Mouse (Mus musculus): Measurements from ENCODE around the gene Lactbl1.

Gene Lactbl1

DNA sequence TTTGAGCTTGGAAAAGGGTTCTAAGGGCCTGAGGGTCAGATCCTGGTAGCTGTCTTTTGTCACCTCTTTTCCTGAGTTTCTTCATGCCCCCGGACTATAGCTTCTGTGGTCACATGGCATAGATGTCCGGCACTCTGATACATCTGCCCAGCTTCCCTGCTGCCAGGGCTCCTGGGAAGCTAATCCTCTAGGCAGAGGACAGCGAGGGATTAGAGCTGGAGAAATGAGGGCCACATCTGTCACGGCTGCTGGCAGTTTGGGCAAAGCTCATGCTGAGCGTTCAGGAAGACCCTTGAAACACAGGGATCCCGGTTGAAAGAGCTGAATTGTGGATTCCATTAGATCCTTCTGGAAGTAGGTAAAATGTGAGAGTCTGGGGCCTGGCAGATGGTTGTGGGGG lies at the start of gene Lactbl1:
Lactbl1 (plus strand) TSS at position 234 of the 400 bp plus-strand sequence.
- DNase-seq (ENCODE audit: low spot score in 2 of 2), result no peak

DNA sequence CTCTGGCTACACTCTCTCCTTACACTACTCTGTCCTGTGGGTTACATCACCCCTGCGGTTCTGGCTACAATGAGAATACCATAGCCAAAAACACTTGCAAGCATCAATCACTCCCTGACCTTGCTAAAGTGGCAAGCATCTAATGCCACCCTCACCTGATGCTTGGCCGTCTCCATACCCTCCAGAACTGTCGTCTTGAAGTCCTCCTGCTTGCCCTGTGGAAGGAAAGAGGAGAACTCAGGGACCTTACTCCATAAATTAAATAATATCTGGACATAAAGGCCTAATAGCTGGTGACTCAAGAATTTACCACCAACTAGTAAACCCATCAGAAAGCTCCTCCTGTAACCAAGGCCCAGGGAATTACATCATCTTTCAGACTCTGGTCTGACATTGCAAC lies 40.5 kb upstream of the Lactbl1 start:
- DNase-seq (ENCODE audit: low spot score in 2 of 2), result no peak

DNA sequence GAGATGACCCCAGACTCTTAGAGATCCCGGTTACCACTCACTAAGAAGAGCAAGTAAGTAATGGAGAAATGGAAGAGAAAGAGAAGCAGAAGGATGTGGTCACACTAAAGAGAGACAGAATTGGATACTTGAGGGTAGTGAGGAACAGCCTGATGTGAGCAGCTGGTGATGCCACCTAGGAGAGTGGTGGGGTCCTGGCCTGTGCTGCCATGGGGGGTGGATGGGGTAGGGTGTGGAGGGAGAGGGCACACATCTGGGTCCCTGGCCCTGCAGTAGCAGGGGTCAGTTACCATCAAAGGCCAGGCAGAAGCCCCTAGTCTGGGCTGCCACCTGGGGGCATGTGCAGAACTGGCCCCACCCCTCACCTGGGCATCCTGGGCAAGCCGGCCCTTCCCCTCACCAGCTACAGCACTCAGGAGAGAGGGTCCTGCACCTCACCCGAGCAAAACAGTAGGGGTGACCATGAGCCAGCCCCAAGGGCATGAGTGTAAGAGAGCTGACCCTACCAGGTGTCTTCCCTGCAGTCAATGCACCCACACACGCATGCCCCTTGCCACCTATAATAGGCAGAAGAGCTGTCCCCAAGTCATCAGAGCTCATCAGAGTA lies 35.1 kb upstream of the Lactbl1 start:
- DNase-seq (ENCODE audit: low spot score in 2 of 2), result no peak

DNA sequence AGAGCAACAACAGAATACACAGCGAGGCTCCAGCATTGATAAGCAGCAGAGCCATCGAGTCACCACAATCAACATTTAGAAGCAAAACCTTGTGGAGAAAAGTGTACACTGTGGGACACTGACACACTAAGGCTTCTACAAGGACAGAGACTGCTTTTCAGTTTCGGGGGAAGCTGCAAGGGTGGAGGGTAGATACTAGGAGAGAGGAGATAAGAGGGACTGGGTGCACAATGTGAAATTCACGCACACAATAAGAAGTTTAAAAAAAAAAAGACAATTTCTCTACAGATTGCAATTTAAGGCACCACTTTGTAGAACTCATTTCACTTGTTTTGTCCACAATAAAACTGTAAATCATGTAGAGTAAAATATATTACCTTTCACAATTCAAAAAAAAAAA lies 34.4 kb upstream of the Lactbl1 start:
- no peak for DNase-seq (ENCODE audit: low spot score in 2 of 2)

DNA sequence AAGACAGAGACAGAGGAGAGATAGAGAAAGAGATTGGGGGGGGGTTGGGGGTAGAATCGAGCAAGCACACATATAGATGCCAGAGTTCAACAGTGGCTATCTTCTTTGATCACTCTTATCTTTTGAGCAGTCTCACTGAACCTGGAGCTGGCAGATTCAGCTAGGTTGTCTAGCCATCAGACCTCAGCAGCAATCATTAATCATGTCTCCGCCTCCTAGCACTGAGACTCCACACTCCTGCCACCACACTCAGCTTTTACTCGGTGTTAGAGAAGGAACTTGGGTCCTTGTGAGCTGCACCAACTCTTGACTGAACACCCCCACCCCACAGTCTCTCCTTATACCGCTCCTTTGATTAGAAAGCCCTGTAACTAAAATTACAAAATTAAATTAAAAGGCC lies 30.3 kb upstream of the Lactbl1 start:
- DNase-seq (ENCODE audit: low spot score in 2 of 2), result no peak

DNA sequence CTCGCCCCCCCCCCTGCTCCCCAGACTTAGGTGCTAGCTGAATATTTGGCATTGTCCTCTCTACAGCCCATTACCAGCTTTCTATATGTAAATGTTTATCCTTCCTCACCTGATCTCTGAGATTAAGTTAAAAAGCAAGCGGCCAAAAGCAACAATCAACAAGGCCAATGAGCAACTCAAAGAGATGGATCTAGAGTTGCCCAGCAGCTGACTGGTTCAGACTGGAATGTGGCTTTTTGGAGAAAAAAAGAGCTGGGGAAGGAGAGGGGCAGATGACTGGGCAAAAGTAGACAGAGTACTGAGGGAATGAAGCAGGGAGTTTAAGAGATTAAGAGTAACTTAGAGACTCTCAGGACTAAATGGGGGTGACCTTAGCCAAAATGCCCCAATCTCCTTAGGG lies 28.4 kb upstream of the Lactbl1 start:
- DNase-seq (ENCODE audit: low spot score in 2 of 2), result no peak

DNA sequence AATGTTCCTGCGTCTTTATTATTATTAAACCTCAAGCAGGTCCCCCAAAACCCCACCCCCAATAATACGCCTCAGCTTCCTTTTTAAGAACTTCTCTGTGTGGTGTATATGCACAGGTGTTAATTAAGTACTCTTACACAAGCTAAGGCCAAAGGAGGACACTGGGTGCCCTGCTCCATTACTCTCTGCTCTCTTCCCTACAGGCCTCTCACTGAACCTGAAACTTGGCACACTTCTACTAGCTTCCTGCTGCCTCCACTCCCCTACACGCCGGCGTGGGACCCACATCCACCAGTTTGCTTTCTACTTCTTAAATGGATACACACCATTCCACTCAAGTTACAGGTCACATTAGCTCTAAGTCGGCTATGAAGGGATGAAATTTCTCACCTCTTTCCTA lies 27.2 kb upstream of the Lactbl1 start:
- no peak for DNase-seq (ENCODE audit: low spot score in 2 of 2)

DNA sequence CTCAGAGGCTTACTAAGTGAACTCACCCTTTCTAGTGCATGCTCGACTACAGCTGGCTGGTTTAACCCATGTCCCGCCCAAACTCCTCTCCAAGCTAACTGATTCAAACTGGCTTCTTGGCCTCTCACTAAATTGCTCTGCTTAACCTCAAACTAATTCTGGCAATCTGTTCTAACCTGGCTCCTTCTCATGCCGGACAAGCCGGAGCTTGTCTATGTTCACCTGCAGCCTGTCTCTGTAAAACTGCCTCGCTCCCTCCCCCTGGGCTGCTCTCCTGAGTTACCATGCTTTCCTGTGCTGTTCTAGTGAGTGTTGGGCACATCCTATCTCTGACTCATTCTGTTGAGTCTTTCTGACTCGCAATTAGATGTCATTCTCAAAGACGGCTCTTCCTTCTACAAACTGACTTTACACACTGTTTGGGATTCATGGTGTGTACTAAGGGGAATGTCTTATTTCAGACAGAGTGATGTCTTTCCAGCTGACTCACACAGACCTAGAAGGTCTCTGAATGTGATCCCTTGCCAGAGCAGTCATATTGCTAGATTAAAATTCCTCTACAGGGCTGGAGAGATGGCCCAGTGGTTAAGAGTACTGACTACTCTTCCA lies 24.0 kb upstream of the Lactbl1 start:
- no peak for DNase-seq (ENCODE audit: low spot score in 2 of 2)

DNA sequence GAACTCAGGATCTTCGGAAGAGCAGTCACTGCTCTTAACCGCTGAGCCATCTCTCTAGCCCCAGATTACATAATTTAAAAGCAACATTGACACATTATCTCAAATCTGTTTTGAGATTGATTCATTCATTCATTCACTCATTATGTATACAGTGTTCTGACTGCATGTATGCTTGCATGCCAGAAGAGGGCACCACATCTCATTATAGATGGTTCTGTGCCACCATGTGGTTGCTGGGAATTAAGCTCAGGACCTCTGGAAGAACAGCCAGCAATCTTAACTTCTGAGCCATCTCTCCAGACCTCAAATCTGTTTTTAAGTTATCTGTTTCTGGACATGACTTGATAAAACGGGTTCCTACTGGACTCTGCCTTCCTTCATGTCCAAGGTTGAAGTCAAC lies 22.6 kb upstream of the Lactbl1 start:
- no peak for DNase-seq (ENCODE audit: low spot score in 2 of 2)

DNA sequence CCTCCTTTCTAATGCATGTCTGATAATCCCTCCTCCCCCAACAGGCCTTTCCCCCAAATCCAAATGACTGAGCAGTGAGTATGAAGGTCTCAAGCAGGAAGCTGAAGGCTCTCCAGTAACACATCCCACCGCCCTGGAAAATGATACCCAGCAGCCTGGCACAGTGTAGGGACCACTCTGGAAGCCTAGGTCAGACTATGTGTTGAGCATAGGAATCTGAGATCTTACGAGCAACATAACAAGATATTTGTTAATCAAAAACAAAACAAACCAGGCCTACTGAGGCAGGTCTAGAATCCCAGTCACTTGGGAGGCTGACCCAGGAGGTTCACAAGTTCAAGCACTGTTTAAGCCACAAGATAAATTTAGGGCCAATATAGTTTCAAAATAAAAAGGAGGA lies 21.9 kb upstream of the Lactbl1 start:
- DNase-seq (ENCODE audit: low spot score in 2 of 2), result no peak

DNA sequence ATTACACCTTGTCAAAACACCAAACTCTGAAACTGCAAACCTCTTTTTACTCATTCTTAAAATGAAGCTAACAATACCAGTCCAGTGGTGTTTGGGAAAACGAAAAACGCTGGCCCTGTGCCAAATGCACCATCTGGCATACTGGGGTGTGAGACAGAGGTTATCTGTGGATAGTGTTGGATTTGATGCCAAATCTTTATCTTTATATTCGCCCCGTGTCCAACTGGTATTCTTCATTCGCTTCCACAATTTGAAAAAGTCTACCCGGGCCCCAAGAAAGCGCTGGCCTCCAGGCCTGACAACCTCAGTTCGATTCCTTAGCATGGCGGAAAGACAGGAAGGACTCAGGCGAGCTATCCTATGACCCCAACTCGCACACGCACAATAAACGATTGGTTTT lies 20.9 kb upstream of the Lactbl1 start:
- peak; percentile 34 to 73 for DNase-seq (ENCODE audit: low spot score in 2 of 2)

DNA sequence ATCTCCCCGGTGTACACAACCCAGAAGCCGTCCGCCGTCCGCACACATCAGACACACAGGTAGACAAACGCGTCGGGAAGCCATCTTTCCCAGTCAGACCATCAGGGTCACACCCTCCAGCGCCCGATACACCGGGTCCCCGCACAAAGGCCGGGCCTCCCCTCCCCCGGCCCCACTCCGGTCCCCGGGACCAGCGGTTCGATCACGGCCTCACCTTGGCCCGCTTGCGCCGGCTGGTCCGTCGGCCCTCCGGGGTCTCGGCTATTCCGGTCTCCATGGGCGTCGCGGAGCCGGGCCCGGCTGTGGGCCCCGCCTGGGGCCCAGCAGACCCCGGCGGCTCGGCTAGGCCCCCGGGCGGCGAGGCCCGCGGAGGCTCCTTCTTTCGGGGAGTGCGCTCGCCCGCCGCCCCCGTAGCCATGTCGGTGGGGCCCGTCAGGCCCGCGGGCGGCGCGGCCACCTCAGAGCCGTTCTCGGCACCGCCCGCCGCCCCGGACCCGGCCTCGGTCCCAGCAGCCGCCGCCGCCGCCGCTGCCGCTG lies 20.3 kb upstream of the Lactbl1 start:
- peak in 1 of 2 experiments; percentile 40 for DNase-seq (ENCODE audit: low spot score in 2 of 2)

DNA sequence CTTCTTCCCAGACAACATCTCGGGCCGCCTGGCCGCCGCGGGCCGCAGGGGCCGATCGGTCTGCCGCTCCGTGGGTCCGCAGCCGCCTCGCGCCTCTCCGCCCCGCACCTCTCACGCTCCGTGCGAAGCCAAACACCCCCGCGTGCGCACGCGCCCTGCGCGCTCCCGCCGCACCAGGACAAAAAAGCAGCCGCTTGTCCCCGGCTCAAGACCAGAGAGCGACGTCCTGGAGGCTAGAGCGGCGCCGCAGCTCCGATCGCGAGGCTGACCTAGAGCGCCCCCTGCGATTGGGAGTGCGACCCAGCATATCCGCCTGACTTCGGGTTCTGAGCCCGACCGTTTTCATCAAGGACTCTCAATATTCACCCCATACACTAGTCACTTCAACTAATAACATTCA lies 19.9 kb upstream of the Lactbl1 start, which contains the start of gene Kdm1a:
Kdm1a (minus strand) TSS at position 156 of the 400 bp plus-strand sequence.
- DNase-seq (ENCODE audit: low spot score in 2 of 2), result peak; percentile 95 to 98

DNA sequence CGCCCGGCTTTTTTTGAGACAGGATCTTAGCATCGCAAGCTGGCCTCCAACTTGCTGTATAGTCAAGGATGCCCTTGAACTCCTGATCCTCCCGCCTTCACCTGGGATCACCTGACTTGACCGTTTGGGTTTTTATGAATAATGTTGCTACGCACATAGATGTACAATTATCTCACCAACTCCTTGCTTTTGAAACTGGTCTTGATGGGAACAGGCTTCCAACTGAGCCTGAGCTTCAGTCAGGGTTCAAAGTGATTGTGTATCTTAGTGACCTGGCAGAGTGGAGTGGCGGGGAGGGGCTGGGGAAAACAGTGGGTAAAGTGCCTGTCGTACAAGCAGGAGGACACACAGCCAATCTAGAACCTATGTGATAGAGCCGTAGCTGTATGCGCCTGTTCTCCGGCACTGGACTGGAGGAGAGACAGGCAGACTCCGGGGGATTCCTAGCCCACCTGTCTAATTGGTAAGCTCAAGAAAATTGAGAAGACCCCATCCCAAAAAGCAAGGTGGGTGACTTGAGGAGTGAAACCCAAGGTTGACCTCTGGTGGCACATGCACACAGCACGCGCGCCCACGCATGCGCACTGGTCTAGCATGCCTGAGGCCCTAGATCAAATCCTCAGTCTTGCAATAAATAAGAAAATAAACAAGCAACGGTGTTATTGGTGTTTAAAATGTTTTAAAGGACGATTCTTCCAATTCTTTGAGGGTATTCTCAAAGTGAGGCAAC lies 16.5 kb upstream of the Lactbl1 start:
- no peak for DNase-seq (ENCODE audit: low spot score in 2 of 2)

DNA sequence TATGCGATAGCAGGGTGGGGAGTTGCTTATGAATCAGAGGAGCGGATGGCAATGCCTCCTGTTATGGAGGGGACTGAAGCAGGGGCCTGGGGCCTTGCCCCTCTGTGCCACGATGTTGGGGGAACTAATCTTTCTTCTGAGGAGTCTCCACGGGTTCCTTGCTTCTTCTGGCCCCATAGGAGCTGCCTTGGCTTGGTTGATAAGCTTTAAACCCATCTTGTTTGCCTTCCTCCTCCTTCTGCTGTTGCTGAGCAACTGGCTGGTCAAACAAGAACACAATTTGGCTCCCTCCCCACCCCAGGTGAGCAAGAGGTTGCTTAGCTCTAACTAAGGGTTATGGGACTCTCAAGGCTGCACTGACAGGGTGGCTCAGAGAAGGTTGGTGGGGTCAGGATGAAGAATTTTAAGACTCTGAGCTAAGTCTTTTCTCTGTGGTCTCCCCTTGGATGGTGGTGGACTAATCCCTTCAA lies 12.0 kb upstream of the Lactbl1 start, which contains the start of gene Tex46:
Tex46 (plus strand) TSS at position 51 of the 470 bp plus-strand sequence.
- no peak for DNase-seq (ENCODE audit: low spot score in 2 of 2)

DNA sequence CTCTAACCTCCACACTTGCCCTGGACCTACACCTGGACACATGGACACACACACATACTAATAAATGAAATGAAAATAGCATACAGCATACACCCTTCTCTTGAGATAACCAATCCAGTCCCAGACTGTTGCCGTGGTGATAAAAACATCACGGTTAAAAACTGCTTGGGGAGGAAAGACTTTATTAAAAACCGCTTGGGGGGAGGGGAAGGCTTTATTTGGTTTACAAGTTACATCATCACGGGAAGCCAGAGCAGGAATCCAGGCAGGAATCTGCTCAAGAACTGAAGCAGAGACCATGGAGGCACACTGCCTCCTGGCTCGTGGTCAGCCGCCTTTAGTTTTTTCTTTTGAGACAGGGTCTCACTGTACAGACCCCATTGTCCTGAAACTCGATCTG lies 8.8 kb upstream of the Lactbl1 start:
- no peak for DNase-seq (ENCODE audit: low spot score in 2 of 2)

DNA sequence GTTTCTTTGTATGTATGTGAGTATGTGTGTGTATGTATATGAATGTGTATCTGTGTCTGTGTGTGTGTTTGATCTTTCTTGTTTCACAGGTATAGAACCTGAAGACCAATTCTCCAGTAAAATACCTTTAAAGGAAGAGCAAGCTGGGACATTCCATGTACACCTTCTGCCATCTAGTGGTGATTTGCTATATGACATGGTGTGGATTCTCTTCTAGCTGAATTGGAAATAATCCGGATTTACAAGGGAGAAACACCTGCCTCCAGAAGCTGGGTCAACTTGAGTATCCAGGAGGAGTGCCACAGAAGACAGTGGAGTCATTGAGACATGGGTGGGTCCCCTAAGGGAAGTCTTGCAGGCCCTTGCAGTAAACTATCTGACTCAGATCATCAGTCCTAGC lies 1.1 kb upstream of the Lactbl1 start:
- peak in 1 of 2 experiments; percentile 54 for DNase-seq (ENCODE audit: low spot score in 2 of 2)

DNA sequence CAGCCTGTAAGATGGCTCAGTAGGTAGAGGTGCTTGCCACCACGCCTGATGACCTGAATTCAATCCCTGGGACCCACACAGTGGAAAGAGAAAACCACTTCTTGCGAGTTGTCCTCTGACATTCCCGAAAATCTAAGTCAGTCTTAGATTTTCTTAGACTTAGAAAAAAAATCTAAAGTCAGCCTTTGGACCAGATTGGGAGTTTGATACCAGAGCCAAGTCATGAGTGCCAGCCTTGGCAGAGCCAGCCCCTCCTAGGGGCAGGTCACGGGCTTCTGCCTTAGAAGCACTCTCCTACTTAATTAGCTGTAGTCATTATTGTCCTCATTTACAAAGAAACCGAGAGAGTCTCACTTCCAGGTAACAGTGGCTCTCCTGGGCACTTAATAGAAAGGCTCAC lies 465 bp upstream of the Lactbl1 start:
- DNase-seq (ENCODE audit: low spot score in 2 of 2), result no peak

DNA sequence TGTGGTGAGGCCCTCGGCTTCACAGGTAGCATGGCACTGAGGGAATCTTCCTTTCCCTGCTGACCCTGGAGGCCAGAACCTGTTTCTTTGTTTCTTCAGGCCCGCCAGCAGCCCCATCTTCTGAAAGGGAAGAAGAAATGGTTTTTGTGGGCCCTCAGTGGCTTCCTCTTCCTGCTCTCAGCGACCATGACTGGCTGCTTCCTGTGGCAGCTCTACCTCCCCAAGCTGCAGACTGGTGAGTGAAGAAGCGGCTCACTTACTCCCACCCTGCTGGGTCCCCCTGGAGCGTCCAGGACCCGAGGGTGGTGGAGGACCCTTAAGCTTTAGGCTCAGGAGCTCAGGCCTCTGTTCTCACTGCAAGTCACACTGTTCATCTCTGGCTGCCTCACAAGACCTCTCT lies 4.2 kb downstream of the Lactbl1 start:
- no peak for DNase-seq (ENCODE audit: low spot score in 2 of 2)

DNA sequence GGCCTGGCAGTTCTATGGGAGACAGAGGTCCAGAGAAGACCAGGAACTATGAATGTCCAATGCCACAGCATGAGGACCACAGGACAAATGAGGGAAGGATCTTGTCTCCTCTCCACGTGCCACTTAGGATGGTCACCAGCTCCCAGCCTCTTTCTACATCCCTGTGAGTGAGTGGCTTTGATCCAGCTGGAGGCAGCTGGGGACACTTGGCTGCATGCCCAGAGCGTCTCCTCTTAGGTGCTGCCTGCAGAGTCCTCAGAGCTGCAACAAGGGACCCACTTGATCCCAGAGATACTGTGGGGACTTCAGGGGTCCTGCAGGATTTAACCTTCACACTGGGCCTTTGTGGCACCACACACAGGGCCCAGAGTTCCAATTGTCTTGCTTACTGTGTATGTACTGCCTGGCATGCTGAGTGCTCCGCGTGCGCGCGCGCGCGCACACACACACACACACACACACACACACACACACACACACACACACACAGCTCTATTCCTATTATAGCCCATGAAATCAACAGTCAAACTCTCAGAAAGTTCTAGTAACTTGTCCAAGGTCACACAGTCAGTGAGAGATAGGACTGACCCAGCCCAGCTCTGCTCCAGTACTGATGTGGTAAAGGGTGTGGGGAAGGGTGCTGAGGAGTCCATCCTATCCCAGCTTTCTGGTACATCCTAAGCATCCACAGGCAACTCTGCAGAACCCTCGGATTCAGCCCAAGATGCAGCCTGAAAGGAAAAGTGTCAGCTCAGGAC lies 9.0 kb downstream of the Lactbl1 start:
- peak in 1 of 2 experiments; percentile 66 for DNase-seq (ENCODE audit: low spot score in 2 of 2)

DNA sequence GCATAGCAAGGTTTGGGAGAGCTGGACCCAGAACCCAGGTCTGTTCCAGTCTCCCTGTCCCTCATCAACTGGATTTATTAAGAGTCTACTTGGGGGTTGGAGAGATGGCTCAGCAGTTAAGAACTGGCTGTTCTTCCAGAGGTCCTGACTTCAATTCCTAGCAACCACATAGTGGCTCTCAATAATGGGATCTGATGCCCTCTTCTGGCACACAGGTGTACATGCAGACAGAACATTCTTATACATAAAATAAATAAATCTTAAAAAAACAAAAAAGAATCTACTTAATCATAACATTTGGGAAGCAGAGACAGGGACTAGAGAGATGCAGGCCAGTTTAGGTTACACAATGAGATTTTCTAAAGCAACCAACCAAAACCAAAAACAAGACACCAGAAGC lies 13.6 kb downstream of the Lactbl1 start:
- no peak for DNase-seq (ENCODE audit: low spot score in 2 of 2)

DNA sequence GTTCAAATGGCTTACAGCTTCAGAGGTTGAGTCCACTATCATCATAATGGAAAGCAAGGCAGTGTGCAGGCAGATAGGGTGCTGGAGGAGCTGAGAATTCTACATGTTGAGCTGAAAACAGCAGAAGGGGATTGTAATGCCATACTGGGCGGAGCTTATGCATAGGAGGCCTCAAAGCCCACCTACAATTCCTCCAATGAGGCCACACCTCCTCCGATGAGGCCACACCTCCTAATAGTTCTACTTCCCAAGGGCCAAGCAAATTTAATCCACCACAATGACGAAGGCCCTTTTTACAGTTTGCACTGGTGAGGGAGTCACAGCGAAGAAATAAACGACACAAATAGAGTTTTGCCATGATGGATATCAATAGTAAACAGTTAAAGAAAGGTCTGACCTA lies 14.1 kb downstream of the Lactbl1 start:
- DNase-seq (ENCODE audit: low spot score in 2 of 2), result no peak
